Mouse (Mus musculus): ENCODE measurements around the gene Vamp2. TPM values are rescaled to one million over a fixed set of nuclear protein-coding genes. Genes with fewer than 3 reads are reported as not detected.

Vamp2 gene
- polyA plus RNA-seq (2012; rRNA removed), result 33.5 and 84.4 TPM in 2 replicates

DNA sequence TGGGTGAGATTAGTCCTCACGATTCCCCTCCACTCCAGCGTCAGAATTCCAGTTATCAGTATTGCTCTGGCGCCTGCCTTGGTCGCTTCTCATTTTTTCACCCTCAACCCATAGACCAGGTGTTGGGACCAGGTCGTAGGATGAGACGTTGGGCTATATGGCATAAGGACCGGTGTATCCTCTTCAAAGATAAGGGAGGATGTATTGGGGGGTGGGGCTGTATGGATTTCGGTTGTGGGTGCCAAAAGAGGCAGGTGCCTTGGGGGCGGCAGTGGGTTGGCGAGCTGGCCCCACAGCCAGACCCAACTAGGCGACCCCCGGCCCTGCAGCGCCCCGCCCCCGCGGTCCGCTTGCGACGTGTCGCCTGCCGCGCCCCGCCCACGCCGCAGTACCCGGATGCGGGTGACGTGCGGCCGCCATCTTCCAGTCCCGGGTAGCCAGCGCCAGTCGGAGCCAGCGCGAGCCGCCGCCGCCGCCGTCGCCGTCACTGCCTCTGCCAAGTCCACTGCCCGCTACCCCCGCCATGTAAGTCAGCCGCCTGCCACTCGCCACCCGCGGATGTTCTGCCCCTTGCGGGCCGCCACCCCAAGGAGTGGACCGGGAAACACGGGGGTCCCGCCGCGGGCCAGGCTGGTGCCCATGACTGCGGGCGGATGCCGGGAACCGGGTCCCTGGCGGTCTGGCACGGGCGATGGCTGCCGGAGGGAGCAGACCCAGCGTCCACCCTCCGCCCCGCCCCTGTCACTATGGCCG lies at the start of gene Vamp2:
Gene Vamp2 (plus strand): TSS at position 388 of the 753 bp plus-strand sequence.
- Histone ChIP-seq H3K27me3 (ENCODE audit: control insufficient read depth, insufficient read depth, low read length) (no peaks in the 10 kb centered on the region), H3K4me1 (ENCODE audit: control insufficient read depth, insufficient read depth, insufficient read length, low read length) (peaks cover 9% of the 10 kb centered on the region), H3K4me3 (ENCODE audit: low read depth, low read length) (peak within 1 kb of the TSS; percentile 93), H3K36me3 (ENCODE audit: control insufficient read depth, insufficient read depth, low read length) (peaks cover 9% of the 10 kb centered on the region; the same call in 1 of the 2 replicates), H3K27ac (ENCODE audit: insufficient read depth, low read depth, low read length) (peak within 1 kb of the TSS; percentile 90)
- no peak for TF ChIP-seq POLR2A (IDR thresholded peaks at IDR 0.05; ENCODE audit: low read depth, low read length)
- no peak for TF ChIP-seq CTCF (IDR thresholded peaks at IDR 0.05; ENCODE audit: extremely low read depth, insufficient read length, insufficient replicate concordance, low read depth, low read length)
- WGBS, result under 1% methylated on average over 66 of the region's 67 CpGs

GRCm38 (mm10) chr11:69045531-69046394 lies 42.5 kb upstream of the Vamp2 start, which contains the start of gene Aurkb:
TSS of gene Aurkb (plus strand) at chr11:69045647.
- under 1% methylated on average over 54 of the region's 54 CpGs for whole genome bisulfite sequencing
- peaks cover 4% of the 10 kb centered on the region; the same call in 1 of the 2 replicates for H3K36me3 ChIP-seq (ENCODE audit: control insufficient read depth, insufficient read depth, low read length)

DNA sequence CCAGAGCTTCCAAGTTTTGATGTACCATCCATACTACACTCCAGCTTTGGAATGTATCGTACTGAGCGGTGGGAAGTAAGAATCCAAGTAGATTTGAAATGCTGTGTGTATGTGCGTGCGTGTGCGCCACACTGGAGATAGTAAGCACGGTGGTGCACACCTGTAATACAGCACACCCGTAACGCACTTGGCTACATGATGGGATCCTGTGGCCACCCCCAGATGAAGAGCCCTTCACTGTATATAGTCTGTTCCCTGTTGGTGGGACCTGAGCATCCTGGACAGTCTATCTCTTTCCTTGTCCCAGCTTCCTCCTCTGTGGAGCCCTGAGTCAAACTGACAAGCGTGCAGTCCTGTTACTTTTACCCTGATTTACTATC lies 41.9 kb upstream of the Vamp2 start:
- no peak for TF ChIP-seq CTCF (IDR thresholded peaks at IDR 0.05; ENCODE audit: extremely low read depth, insufficient read length, insufficient replicate concordance, low read depth, low read length)
- TF ChIP-seq POLR2A (IDR thresholded peaks at IDR 0.05; ENCODE audit: low read depth, low read length), result no peak
- peaks cover 3% of the 10 kb centered on the region; the same call in 1 of the 2 replicates for H3K4me1 ChIP-seq (ENCODE audit: control insufficient read depth, insufficient read depth, insufficient read length, low read length)
- 7% methylated on average over 9 of the region's 9 CpGs for WGBS
- H3K36me3 ChIP-seq (ENCODE audit: control insufficient read depth, insufficient read depth, low read length), result peaks cover 6% of the 10 kb centered on the region; the same call in 1 of the 2 replicates
- no peak overlapping the region for H3K27ac ChIP-seq (ENCODE audit: insufficient read depth, low read depth, low read length)
- H3K4me3 ChIP-seq (ENCODE audit: low read depth, low read length), result peak overlapping the region; percentile 41
- H3K27me3 ChIP-seq (ENCODE audit: control insufficient read depth, insufficient read depth, low read length), result no peaks in the 10 kb centered on the region

More at GRCm38 (mm10) chr11:69045531-69046394, 42.5 kb upstream of the Vamp2 start, which contains the start of gene Aurkb:
- peaks cover 3% of the 10 kb centered on the region; the same call in 1 of the 2 replicates for H3K4me1 ChIP-seq (ENCODE audit: control insufficient read depth, insufficient read depth, insufficient read length, low read length)
- H3K27ac ChIP-seq (ENCODE audit: insufficient read depth, low read depth, low read length), result peak within 1 kb of the TSS; percentile 58
- H3K27me3 ChIP-seq (ENCODE audit: control insufficient read depth, insufficient read depth, low read length), result no peaks in the 10 kb centered on the region
- peak within 1 kb of the TSS; percentile 95 for H3K4me3 ChIP-seq (ENCODE audit: low read depth, low read length)
- TF ChIP-seq POLR2A (IDR thresholded peaks at IDR 0.05; ENCODE audit: low read depth, low read length) (no peak), CTCF (IDR thresholded peaks at IDR 0.05; ENCODE audit: extremely low read depth, insufficient read length, insufficient replicate concordance, low read depth, low read length) (no peak)

DNA sequence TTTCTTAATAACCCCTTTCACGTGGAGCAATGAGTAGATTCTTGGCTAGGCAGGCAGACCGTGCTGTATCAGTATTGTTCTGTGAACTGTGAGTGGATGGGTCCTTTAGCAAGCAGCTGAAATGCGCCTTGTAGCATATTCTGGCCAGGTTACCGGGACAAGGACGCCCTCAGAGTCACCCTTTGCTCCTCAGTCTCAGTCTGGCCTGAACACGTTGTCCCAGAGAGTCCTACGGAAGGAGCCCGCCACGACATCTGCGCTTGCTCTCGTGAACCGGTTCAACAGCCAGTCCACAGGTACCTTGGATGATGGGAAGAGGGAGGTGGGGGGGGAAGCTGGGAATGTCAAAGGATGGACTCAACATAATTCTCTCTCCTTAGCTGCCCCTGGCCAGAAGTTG lies 40.7 kb upstream of the Vamp2 start:
- H3K36me3 ChIP-seq (ENCODE audit: control insufficient read depth, insufficient read depth, low read length), result peaks cover 6% of the 10 kb centered on the region; the same call in 1 of the 2 replicates
- H3K4me3 ChIP-seq (ENCODE audit: low read depth, low read length), result no peak overlapping the region
- H3K4me1 ChIP-seq (ENCODE audit: control insufficient read depth, insufficient read depth, insufficient read length, low read length), result peaks cover 3% of the 10 kb centered on the region; the same call in 1 of the 2 replicates
- TF ChIP-seq CTCF (IDR thresholded peaks at IDR 0.05; ENCODE audit: extremely low read depth, insufficient read length, insufficient replicate concordance, low read depth, low read length) (no peak), POLR2A (IDR thresholded peaks at IDR 0.05; ENCODE audit: low read depth, low read length) (no peak)
- WGBS, result 82% methylated on average over 12 of the region's 12 CpGs
- no peaks in the 10 kb centered on the region for H3K27me3 ChIP-seq (ENCODE audit: control insufficient read depth, insufficient read depth, low read length)
- no peak overlapping the region for H3K27ac ChIP-seq (ENCODE audit: insufficient read depth, low read depth, low read length)

DNA sequence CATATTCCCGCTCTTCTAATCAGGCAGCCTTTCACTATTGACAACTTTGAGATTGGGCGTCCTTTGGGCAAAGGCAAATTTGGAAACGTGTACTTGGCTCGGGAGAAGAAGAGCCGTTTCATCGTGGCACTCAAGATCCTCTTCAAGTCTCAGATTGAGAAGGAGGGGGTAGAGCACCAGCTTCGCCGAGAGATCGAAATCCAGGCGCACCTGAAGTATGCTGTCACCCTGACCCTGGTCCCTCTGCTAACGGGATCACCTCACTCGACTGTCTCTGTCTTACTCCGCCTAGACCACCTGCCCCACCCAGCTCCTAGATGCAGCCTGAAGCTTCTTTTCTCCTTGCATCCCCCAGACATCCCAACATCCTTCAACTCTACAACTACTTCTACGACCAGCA lies 40.1 kb upstream of the Vamp2 start:
- WGBS, result 88% methylated on average over 14 of the region's 14 CpGs
- no peaks in the 10 kb centered on the region for H3K27me3 ChIP-seq (ENCODE audit: control insufficient read depth, insufficient read depth, low read length)
- peaks cover 6% of the 10 kb centered on the region; the same call in 1 of the 2 replicates for H3K36me3 ChIP-seq (ENCODE audit: control insufficient read depth, insufficient read depth, low read length)
- no peak overlapping the region for H3K4me3 ChIP-seq (ENCODE audit: low read depth, low read length)
- H3K27ac ChIP-seq (ENCODE audit: insufficient read depth, low read depth, low read length), result no peak overlapping the region
- H3K4me1 ChIP-seq (ENCODE audit: control insufficient read depth, insufficient read depth, insufficient read length, low read length), result peaks cover 3% of the 10 kb centered on the region; the same call in 1 of the 2 replicates
- no peak for TF ChIP-seq CTCF (IDR thresholded peaks at IDR 0.05; ENCODE audit: extremely low read depth, insufficient read length, insufficient replicate concordance, low read depth, low read length)
- no peak for TF ChIP-seq POLR2A (IDR thresholded peaks at IDR 0.05; ENCODE audit: low read depth, low read length)

- H3K36me3 ChIP-seq (ENCODE audit: control insufficient read depth, insufficient read depth, low read length), result peaks cover 6% of the 10 kb centered on the region; the same call in 1 of the 2 replicates
Observed at GRCm38 (mm10) chr11:69050748-69051147, 37.5 kb upstream of the Vamp2 start.

More at GRCm38 (mm10) chr11:69050748-69051147, 37.5 kb upstream of the Vamp2 start:
- WGBS, result 86% methylated on average over 8 of the region's 8 CpGs
- H3K27me3 ChIP-seq (ENCODE audit: control insufficient read depth, insufficient read depth, low read length), result no peaks in the 10 kb centered on the region
- H3K27ac ChIP-seq (ENCODE audit: insufficient read depth, low read depth, low read length), result no peak overlapping the region
- H3K4me1 ChIP-seq (ENCODE audit: control insufficient read depth, insufficient read depth, insufficient read length, low read length), result peaks cover 3% of the 10 kb centered on the region; the same call in 1 of the 2 replicates
- TF ChIP-seq CTCF (IDR thresholded peaks at IDR 0.05; ENCODE audit: extremely low read depth, insufficient read length, insufficient replicate concordance, low read depth, low read length) (no peak), POLR2A (IDR thresholded peaks at IDR 0.05; ENCODE audit: low read depth, low read length) (no peak)
- H3K4me3 ChIP-seq (ENCODE audit: low read depth, low read length), result no peak overlapping the region

All from small intestine, adult 2 months (tissue).